Mouse (Mus musculus): ENCODE results near the gene Acvr1b. TPM values are rescaled to one million over a fixed set of nuclear protein-coding genes. Genes with fewer than 3 reads are reported as not detected.

Acvr1b gene
- polyA plus RNA-seq, 2 experiments from 2014 or later, result 4.0 to 5.4 TPM

- no peak for ATAC-seq
Measured at GRCm38 (mm10) chr15:101198850-101199249, 25.0 kb downstream of the Acvr1b start.

DNA sequence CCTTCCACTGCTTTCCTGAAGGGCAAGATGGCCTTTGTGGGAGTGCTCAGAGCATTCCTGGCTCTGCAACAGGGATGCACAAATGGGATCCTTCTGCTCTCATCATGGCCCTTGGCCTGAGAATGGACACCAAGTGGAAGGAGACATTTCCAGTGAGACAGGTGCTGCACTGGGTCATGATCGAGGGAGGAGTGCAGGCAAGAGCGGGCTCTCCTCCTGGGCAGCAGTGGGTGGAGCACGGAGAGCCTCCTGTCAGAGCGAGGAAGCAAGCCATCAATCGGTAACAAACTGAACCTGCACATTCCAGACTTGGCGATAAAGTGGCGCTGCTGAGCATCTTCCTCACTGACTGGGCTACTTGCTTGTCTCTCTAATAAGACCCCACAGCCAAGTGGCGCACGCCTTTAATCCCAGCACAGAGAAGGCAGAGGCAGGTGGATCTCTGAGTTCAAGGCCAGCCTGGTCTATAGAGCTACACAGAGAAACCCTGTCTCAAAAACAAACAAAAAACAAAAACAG is 27.0 kb downstream of the Acvr1b start:
- ATAC-seq, result no peak

- ATAC-seq, result no peak
Measured at GRCm38 (mm10) chr15:101201414-101201813, 27.5 kb downstream of the Acvr1b start.

DNA sequence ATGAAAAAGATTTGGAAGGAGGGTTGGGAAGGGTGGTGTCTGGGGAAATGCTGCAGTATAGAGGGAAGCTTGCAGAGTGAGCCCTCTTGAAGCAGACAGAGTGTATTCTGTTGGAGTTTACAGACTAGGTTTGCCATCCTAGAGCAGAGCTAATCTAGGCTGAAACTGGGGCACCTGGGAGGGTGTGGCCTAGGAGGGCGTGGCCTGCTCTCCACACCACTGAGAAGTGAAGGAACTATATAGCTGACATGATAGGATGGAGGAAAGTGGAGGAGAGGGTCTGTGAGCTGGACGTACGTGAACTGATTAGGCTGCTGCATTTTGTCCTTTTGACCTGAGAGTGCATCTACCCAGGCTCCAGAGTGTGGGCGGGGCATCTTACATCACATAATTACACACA is 29.8 kb downstream of the Acvr1b start:
- no peak for ATAC-seq

- no peak for ATAC-seq
Measured at GRCm38 (mm10) chr15:101204781-101205180, 30.9 kb downstream of the Acvr1b start.

- peak; percentile 72 for ATAC-seq
Measured at GRCm38 (mm10) chr15:101210228-101210627, 36.4 kb downstream of the Acvr1b start.

DNA sequence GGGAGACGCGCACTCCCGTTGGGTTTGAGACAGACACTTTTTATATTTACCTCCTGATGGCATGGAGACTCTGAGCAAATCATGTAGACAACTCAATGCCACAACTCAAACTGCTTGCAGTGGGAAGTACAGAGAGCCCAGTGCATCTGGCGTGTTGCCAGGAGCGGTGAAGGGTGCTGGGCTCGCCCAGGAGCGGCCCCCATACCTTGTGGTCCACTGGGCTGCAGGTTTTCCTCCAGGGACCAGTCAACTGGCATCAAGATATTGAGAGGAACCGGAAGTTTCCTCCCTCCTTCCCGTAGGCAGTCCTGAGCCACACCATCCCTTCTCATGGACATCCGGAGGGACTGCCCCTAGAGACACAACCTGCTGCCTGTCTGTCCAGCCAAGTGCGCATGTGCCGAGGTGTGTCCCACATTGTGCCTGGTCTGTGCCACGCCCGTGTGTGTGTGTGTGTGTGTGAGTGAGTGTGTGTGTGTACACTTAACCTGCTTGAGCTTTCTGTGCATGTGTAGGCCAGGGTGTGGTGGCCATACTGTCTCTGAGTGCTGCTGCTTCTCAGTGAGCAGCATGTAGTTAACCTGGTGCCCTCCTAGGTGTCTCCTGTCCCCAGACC is 37.2 kb downstream of the Acvr1b start:
- ATAC-seq, result no peak

GRCm38 (mm10) chr15:101212435-101212834 is 38.6 kb downstream of the Acvr1b start:
- ATAC-seq, result no peak

- ATAC-seq, result no peak
Measured at GRCm38 (mm10) chr15:101215136-101215535, 41.3 kb downstream of the Acvr1b start.

GRCm38 (mm10) chr15:101216036-101216435 is 42.2 kb downstream of the Acvr1b start:
- no peak for ATAC-seq

DNA sequence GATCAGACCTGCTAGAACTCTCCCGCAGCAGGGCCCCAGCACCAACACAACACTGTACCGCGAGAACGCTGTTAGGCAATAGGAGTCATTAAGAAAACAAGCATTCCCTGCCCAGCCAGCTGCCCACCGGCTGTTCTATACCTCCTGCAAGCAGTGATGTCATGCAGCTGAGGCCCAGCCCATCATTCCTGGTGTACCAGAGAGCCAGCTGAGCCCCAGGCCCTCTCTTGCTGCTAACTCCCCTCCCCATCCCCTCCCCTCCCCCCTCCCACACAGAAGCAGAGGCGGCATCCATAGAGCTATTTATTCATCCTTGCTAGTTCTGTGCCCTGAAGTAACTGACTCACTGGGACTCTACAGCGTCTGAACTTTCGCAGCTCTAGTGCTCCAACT is 47.0 kb downstream of the Acvr1b start:
- no peak for ATAC-seq

DNA sequence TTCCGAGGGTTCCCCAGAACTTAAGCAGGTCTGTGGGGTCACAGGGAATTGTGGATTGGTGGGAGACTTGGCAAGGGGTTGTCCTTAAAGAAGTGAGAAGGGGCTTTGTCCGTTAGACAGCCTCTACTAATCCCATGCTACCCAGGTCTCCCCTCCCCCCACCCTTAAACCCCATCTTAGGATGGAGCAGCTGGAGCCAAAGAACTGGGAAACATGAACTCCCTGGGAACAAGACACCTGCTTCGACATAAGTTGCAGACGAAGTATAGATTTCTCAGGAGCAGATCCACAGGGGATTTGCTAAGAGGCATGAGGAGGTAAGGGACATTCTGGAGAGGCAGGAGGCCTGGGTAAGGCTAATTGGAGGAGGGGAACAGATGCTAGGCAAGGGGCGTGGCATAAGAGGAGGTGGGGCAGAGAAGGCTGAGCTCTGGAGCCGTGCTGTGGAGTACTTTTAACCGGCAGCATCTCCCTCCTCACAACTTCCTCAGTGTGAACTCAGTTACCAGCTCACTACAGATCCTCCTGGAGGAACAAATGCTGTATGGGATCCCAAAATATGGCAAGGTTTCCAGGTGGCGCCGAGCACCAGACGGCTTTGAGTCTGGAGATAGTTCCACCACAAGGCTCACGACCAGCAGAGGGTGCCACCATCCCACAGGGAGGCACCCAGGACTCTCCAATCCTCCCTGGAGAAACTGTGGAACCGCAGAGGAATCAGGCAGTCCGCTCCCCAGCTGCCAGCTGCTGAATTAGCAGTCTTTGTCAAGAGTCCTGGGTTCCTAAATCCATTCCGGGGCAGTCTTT is 47.6 kb downstream of the Acvr1b start:
- peak; percentile 20 for ATAC-seq

- no peak for ATAC-seq
Measured at GRCm38 (mm10) chr15:101222897-101223482, 49.1 kb downstream of the Acvr1b start.

DNA sequence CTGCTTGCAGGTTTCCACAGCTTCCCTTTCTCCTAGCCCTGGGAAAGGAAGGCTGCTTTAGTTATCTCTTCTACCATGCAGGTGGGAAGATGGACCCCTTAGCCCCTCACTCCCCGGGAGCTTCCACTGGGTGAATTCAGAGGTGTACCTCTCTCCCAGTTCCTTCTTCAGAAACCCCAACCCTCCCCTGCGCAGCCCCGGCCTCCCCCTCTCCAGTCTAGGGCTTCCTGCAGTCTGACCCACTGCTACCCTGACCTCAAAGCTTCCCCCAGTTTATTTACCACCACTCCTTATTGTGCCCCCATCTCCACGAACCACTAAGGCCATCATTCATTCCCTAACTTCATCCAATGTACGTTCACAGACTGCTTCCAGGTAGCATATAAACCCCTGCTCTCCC is 49.7 kb downstream of the Acvr1b start:
- no peak for ATAC-seq

GRCm38 (mm10) chr15:101224006-101224906 is 50.4 kb downstream of the Acvr1b start, which contains the start of gene Grasp:
Gene Grasp, plus strand, starts transcription at chr15:101224188.
- ATAC-seq, result peak; percentile 83

DNA sequence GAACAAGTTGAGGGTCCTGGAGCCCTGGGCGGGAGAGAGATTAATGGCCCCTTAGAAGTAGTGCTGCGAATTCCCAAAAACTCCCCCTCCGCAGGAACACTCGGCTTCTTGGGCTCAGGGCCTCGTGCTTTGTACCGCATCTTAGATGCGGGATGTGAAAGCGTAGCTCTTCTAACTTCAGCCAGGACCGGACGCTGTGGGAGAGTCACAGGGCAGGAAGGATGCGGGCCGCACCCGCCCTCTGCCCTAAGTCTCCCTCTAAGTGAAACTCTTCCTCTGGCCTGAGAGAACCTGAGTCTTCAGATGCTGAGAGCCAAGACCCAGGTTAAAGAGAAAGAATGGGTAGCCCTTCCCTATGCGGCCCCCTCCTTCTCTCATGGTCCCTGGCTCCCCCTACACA is 51.1 kb downstream of the Acvr1b start:
- peak; percentile 50 for ATAC-seq

DNA sequence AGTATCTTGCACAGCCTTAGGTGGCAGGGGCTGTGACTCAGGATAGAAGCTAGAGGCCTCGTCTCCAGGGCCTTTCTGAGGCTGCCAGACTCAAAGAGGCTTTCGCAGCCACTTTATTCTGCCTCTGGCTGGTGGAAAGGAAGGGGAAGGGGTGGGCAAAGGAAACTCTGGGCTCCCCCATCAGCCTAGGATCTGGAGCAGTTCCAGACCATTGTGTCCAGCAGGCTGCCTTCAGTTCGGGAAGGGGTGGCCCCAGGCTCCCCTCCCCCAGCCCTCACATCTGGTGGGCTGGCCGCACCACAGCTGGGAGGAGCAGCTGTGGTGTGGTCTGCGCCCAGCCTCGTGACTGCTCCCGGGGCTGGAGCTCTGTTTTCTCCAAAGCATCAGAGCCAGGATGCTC is 54.1 kb downstream of the Acvr1b start:
- no peak for ATAC-seq

DNA sequence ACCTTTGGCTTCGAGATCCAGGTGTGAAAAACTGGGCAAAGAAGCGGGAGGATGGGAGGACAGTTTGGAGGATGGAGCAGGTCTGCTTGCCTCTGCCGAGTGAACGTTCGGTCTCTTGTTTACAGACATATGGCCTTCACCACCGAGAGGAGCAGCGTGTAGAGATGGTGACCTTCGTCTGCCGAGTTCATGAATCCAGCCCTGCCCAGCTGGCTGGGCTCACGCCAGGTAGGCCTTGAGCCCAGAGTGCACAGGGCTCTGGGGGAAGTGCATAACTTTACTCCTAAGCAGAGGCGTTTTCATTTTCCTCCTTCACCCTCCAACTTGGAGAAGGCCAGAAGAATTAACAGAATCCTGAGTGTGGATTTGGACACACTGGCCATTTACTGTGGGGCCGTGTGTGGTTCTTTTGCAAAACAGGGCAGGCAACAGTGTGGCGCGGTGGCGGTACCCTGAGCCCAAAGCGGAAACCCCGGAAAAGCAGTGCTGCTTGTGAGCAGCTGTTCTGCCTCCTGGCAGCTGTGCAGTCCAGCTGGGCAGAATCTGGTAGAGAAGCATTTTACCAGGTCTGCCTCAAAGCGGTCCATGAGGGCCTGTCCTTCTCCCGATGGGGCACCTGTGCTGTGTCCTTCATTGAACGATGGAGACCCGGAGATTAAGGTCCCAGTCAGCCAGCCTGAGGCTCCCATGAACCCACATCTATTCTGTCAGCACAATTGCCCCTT is 55.2 kb downstream of the Acvr1b start:
- ATAC-seq, result no peak

- no peak for ATAC-seq
Measured at GRCm38 (mm10) chr15:101230503-101230902, 56.6 kb downstream of the Acvr1b start.

GRCm38 (mm10) chr15:101230995-101231647 is 57.3 kb downstream of the Acvr1b start:
- peak; percentile 54 for ATAC-seq

GRCm38 (mm10) chr15:101231648-101232180 is 57.8 kb downstream of the Acvr1b start:
- ATAC-seq, result no peak

Data from CD4-positive, CD25-positive, alpha-beta regulatory T cell, adult 4 months (primary cell).